Mouse (Mus musculus) hindbrain, embryonic 16.5 days (tissue): ENCODE measurements around the gene Dcpp2. TPM values are rescaled to one million over a fixed set of nuclear protein-coding genes. Genes with fewer than 3 reads are reported as not detected.
"Not testable (repeated sequence)": the region's sequence is repeated elsewhere in the genome, so short reads cannot be mapped to it uniquely, and the experiment has no call there.

Experiments used
- ATAC-seq: fragments of 200-750 bp; cut with Nextera tagmentation; 2 replicates; pipeline ENCODE4 v1.8.0; 2017; ENCODE audit warnings: moderate TSS enrichment, moderate library complexity
- H3K27ac ChIP-seq: fragments of 300-500 bp; sonication (generic); 2 replicates; pipeline ENCODE4 v1.5.1; 2014; ENCODE audit warnings: low read depth, mild to moderate bottlenecking, control low read depth, low read length, moderate library complexity
- H3K27me3 ChIP-seq: fragments of 300-500 bp; sonication (generic); replicated peaks from 2 replicates; pipeline ENCODE4 v1.6.1; 2014; ENCODE audit warnings: low read length; ENCODE audit not compliant: control insufficient read depth, insufficient read depth
- H3K36me3 ChIP-seq: fragments of 300-500 bp; sonication (generic); 2 replicates; pipeline ENCODE4 v1.6.1; 2014; ENCODE audit warnings: mild to moderate bottlenecking, low read length, moderate library complexity, mixed read lengths; ENCODE audit not compliant: control insufficient read depth, insufficient read depth
- H3K4me1 ChIP-seq: fragments of 300-500 bp; sonication (generic); 2 replicates; pipeline ENCODE4 v1.6.1; 2014; ENCODE audit warnings: low read depth, low read length; ENCODE audit not compliant: control insufficient read depth, insufficient read depth
- H3K4me2 ChIP-seq: fragments of 300-500 bp; sonication (generic); 2 replicates; pipeline ENCODE4 v1.6.1; 2014; ENCODE audit warnings: mild to moderate bottlenecking, low read length, control low read depth, moderate library complexity
- H3K4me3 ChIP-seq: fragments of 300-500 bp; sonication (generic); 2 replicates; pipeline ENCODE4 v1.5.1; 2014; ENCODE audit warnings: mild to moderate bottlenecking, low read length, control low read depth, moderate library complexity
- H3K9ac ChIP-seq: fragments of 300-500 bp; sonication (generic); 2 replicates; pipeline ENCODE4 v1.6.1; 2014; ENCODE audit warnings: low read depth, mild to moderate bottlenecking, control low read depth, low read length, moderate library complexity
- H3K9me3 ChIP-seq: fragments of 300-500 bp; sonication (generic); 2 replicates; pipeline ENCODE4 v1.6.1; 2014; ENCODE audit warnings: mild to moderate bottlenecking, low read length, moderate library complexity; ENCODE audit not compliant: control insufficient read depth
- WGBS: fragments of 180-500 bp; shearing (Covaris S2); extraction: QIAGEN DNeasy Blood & Tissue Kit; methylation state at CpG from one replicate; pipeline ENCODE4 v1.1.7; 2014; 5-methylcytosine and 5-hydroxymethylcytosine counted together
- polyA plus RNA-seq: library from polyadenylated mRNA; unstranded; fragments of >200 nt; fragmentation: Nextera tagmentation; extraction: Ambion mirVana; gene quantifications from 2 replicates; pipeline ENCODE4 v1.2.1, GENCODE M21; 2015

The Dcpp2 gene
- polyA plus RNA-seq, 1 experiment from 2014 or later: not detected

DNA sequence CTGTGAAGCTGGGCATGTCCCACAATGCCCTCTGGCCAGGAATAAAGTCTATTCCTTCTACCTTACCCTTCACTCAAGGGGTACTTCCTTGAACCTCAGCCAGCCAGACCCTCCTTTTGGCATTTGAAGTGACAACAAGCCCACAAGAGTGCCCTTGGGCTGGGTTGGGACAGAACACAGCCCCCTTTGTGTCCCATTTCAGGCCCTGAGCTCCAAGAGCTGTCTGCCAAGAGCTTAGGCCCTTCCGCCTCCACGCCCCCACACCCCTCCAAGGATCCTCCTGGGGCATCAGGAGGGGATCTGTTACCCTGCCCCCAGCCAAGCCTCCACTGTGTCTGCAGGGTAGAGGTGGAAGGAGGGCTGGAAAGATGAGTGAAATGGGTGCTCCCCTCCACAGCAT, 3.5 kb upstream of the Dcpp2 start:
- H3K36me3 ChIP-seq: no peaks in the 10 kb centered on the region
- H3K9me3 ChIP-seq: no peaks in the 10 kb centered on the region
- H3K4me3 ChIP-seq: no peak overlapping the region
- no peak overlapping the region for H3K27ac ChIP-seq
- no peaks in the 10 kb centered on the region for H3K27me3 ChIP-seq
- H3K4me2 ChIP-seq: no peak overlapping the region
- peak; percentile 84 for ATAC-seq
- 82% methylated on average over 2 of the region's 2 CpGs for WGBS
- no peak overlapping the region for H3K9ac ChIP-seq
- no peaks in the 10 kb centered on the region for H3K4me1 ChIP-seq

DNA sequence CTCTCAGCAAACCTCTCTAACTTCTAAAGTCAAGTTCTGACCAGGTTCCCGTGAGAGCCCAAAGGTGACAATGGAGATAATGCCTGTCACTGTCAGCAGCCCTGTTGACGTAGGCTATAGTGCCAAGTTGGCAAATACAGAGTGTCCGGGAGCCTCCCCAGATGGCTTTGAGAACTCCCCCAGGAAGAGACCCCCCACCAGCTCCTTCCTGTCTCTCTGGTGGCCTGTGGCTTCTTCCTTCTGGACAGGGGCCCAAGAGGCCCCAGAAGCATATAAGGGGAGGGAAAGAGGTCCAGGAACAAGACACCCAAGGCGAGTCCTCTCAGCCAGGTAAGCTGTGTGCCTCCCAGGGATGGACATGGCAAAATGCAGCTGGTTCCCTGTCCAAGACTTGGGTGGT, 36.5 kb downstream of the Dcpp2 start, which contains the start of gene Dcpp3:
Dcpp3 (plus strand) TSS at position 301 of the 400 bp plus-strand sequence.
- not testable (repeated sequence) for H3K36me3 ChIP-seq, H3K9ac ChIP-seq, H3K4me1 ChIP-seq, H3K27me3 ChIP-seq, H3K27ac ChIP-seq, ATAC-seq, H3K4me2 ChIP-seq, H3K9me3 ChIP-seq, H3K4me3 ChIP-seq
- 70% methylated on average over 4 of the region's 4 CpGs for WGBS

DNA sequence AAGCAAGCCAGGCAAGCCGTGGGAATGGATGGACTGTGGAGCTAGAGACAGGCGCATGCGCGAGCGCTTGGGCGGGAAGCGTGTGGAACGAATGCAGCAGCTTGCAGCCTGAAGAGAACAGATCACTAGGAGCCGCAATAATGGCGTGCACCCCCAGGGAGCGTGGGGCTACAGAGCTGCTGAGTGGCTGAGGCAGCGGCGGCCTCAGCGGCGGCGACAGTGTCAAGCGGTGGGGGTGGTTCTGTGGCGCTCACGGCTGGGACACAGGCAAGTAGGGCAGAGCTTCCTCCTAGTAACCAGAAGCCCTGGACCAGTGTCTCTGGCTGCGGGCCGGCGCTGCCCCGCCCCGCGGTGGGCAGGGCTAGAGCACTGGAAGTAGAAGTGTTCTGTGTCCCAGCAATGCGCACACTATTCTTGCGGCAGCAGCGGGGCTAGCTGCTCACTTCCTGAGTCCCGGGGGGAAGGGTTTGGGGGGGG, 43.9 kb downstream of the Dcpp2 start:
- peak; percentile 98 for ATAC-seq
- H3K4me3 ChIP-seq: peak overlapping the region; percentile 68
- peak overlapping the region; percentile 67 for H3K9ac ChIP-seq
- H3K4me1 ChIP-seq: peaks cover 4% of the 10 kb centered on the region; the same call in 1 of the 2 replicates
- H3K36me3 ChIP-seq: no peaks in the 10 kb centered on the region
- peak overlapping the region; percentile 89 for H3K4me2 ChIP-seq
- H3K27me3 ChIP-seq: no peaks in the 10 kb centered on the region
- WGBS: under 1% methylated on average over 29 of the region's 29 CpGs
- H3K27ac ChIP-seq: peak overlapping the region; percentile 94
- H3K9me3 ChIP-seq: no peaks in the 10 kb centered on the region

- no peaks in the 10 kb centered on the region for H3K36me3 ChIP-seq
- peak overlapping the region; percentile 89 for H3K4me2 ChIP-seq
- peak overlapping the region; percentile 94 for H3K27ac ChIP-seq
- H3K4me1 ChIP-seq: peaks cover 4% of the 10 kb centered on the region; the same call in 1 of the 2 replicates
- H3K9ac ChIP-seq: peak overlapping the region; percentile 67
- under 1% methylated on average over 14 of the region's 14 CpGs for WGBS
- peak; percentile 84 for ATAC-seq
- no peaks in the 10 kb centered on the region for H3K27me3 ChIP-seq
- no peaks in the 10 kb centered on the region for H3K9me3 ChIP-seq
- H3K4me3 ChIP-seq: peak overlapping the region; percentile 68
Measured at GRCm38 (mm10) chr17:23925090-23925493, 44.4 kb downstream of the Dcpp2 start.

DNA sequence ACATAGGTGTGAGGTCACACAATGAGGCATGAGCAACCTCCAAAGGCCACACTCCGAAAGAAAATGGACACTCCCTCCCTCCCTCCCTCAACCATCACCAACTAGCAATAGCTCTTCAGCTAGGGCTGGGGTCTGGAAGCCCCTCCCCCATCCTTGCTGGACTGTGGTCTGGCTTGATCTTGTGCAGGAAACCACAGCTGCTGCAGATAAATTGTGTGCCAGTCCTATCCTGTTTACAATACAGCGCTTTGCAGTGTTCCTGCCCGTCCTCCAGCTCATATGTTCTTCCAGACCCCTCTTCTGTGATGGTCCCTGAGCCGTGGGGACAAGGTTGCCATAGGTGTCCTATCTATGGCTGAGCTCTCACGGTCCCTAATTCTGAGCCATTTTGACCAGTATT, 50.5 kb downstream of the Dcpp2 start:
- Histone ChIP-seq H3K36me3 (no peaks in the 10 kb centered on the region), H3K9me3 (no peaks in the 10 kb centered on the region), H3K4me3 (no peak overlapping the region), H3K4me2 (no peak overlapping the region), H3K4me1 (no peaks in the 10 kb centered on the region), H3K27me3 (no peaks in the 10 kb centered on the region), H3K27ac (no peak overlapping the region), H3K9ac (no peak overlapping the region)
- 84% methylated on average over 5 of the region's 5 CpGs for WGBS
- no peak for ATAC-seq

- Histone ChIP-seq H3K4me3 (no peak within 1 kb of the TSS), H3K27ac (no peak within 1 kb of the TSS), H3K4me1 (no peaks in the 10 kb centered on the region)
Measured at GRCm38 (mm10) chr17:23941372-23941771, 60.7 kb downstream of the Dcpp2 start, which contains the start of gene Sbp. Sbp (plus strand) TSS chr17:23941672.

DNA sequence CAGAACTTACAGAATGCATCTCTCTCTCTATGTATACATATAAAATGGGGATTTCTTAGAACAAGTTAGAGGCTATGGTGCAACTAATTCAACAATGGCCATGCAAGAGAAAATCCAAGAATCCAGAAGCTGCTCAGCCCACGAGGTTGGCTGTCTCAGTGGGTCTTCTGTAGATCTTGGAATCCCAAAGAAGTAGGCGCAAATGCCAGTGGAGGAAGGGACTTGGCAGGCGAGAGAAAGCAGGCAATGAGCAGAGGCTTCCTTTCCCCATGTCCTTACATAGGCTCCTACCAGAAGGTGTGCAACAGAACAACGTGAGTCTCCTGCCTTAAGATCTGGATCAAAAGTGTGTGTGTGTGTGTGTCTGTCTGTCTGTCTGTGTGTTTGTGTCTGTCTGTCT, 66.8 kb downstream of the Dcpp2 start:
- not testable (repeated sequence) for H3K4me3 ChIP-seq, H3K4me1 ChIP-seq, H3K27me3 ChIP-seq, H3K9me3 ChIP-seq, H3K9ac ChIP-seq, H3K27ac ChIP-seq, H3K4me2 ChIP-seq, H3K36me3 ChIP-seq, ATAC-seq
- 81% methylated on average over 4 of the region's 4 CpGs for WGBS

More at GRCm38 (mm10) chr17:23941372-23941771, 60.7 kb downstream of the Dcpp2 start, which contains the start of gene Sbp:
- Histone ChIP-seq H3K9ac (no peak within 1 kb of the TSS), H3K9me3 (no peaks in the 10 kb centered on the region), H3K4me2 (no peak within 1 kb of the TSS), H3K36me3 (no peaks in the 10 kb centered on the region), H3K27me3 (no peaks in the 10 kb centered on the region)
- ATAC-seq: no peak

- H3K9me3 ChIP-seq: no peaks in the 10 kb centered on the region
Measured at GRCm38 (mm10) chr17:23949068-23949467, 68.4 kb downstream of the Dcpp2 start.

More at GRCm38 (mm10) chr17:23949068-23949467, 68.4 kb downstream of the Dcpp2 start:
- H3K27ac ChIP-seq: no peak overlapping the region
- no peak overlapping the region for H3K4me3 ChIP-seq
- no peak overlapping the region for H3K4me2 ChIP-seq
- no peak for ATAC-seq
- no peaks in the 10 kb centered on the region for H3K4me1 ChIP-seq
- H3K27me3 ChIP-seq: no peaks in the 10 kb centered on the region
- no peak overlapping the region for H3K9ac ChIP-seq
- H3K36me3 ChIP-seq: no peaks in the 10 kb centered on the region
- WGBS: 87% methylated on average over 2 of the region's 2 CpGs
